Mouse (Mus musculus): Measurements from ENCODE around the gene Il12a.

Il12a gene

DNA sequence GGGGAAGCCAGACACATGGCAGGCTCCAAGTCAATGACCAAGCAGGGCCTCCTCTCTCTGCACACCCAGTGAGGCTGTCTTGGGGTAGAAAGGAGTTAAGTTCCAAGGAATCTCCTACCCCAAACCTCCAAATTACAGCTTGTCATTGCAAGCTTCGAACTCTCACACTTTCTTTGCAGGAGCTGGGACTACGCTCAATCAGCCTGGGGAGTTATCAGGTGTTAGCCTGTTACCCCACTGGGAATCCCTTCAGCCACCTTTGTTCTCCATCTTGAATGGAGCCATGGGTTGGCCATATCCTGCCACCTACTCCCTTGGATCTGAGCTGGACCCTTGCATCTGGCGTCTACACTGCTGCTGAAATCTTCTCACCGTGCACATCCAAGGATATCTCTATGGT lies at the start of gene Il12a:
Gene Il12a (plus strand): TSS at position 301 of the 400 bp plus-strand sequence.
- peaks cover 36% of the 10 kb centered on the region for H3K27me3 ChIP-seq (ENCODE audit: insufficient read depth, low read length)
- no peak for TF ChIP-seq POU5F1 (IDR thresholded peaks at IDR 0.05; ENCODE audit: borderline replicate concordance, low read length)
- TF ChIP-seq CTCF (conservative IDR thresholded peaks at IDR 0.05; ENCODE audit: low read length), result no peak
- no peak for TF ChIP-seq NANOG (IDR thresholded peaks at IDR 0.05; ENCODE audit: borderline replicate concordance, low read length)
- H3K4me3 ChIP-seq (replicated peaks; ENCODE audit: low read length), result no peak within 1 kb of the TSS
- H3K4me1 ChIP-seq (replicated peaks; ENCODE audit: low read depth, low read length), result peaks cover 12% of the 10 kb centered on the region
- H3K36me3 ChIP-seq (ENCODE audit: insufficient read depth, low read length), result no peaks in the 10 kb centered on the region
- H3K9me3 ChIP-seq (ENCODE audit: low read length), result no peaks in the 10 kb centered on the region

DNA sequence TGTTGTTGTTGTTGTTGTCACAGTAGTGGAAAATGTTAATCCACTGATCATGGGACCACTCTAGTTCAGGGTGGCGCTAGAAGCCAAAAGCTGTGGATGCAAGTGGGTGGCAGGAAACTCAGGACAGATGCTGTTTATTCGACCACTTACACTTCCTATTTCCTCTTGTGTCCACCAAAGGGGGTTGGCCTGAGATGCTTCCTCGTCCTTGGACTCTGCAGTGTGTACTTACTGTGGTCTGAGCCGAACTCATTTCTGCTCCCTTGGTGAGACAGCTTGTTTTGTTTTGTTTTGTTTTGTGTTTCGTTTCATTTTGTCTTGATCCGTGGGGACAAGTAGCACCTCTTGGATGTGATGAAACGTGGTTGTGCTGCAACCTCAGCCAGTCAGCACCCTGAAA lies 47.5 kb upstream of the Il12a start:
- TF ChIP-seq CTCF (conservative IDR thresholded peaks at IDR 0.05; ENCODE audit: low read length), result no peak
- TF ChIP-seq POU5F1 (IDR thresholded peaks at IDR 0.05; ENCODE audit: borderline replicate concordance, low read length), result no peak
- TF ChIP-seq NANOG (IDR thresholded peaks at IDR 0.05; ENCODE audit: borderline replicate concordance, low read length), result no peak

DNA sequence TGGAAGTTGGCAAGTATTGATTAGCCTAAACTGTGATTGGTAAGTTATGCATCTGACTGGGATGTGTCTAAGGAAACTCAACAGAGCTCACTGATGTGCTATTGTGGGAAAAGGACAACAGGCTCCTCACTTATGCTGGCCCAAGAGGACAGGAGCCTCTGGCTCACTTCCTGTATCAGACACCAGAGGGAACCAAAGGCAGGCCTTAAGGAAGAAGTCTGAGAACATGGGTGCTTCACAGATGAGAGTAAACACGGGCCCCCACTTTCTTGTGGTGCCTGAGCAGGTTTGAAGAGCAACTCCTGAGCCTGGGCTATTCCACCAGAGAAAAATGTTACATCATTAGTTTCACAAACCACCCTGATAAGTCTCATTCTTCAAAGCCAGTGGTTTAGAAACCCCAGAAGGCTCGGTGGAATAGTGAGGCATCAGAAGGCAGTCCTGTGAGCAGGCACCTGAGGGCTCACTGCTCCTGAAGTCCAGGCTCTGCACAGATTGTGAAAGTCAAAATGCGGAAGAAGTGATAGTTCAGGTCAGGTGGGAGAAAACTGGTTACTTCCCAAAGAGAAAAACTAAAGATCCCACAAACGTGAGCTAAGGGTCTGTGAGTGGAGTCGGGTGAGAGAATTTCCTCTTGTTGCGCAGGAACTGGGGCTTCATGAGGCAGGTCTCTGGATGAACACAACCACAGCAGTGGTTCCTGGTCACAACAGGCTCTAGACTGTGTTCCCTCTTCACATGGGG lies 43.9 kb upstream of the Il12a start:
- H3K4me1 ChIP-seq (replicated peaks; ENCODE audit: low read depth, low read length), result no peaks in the 10 kb centered on the region
- TF ChIP-seq NANOG (IDR thresholded peaks at IDR 0.05; ENCODE audit: borderline replicate concordance, low read length), result no peak
- TF ChIP-seq POU5F1 (IDR thresholded peaks at IDR 0.05; ENCODE audit: borderline replicate concordance, low read length), result no peak
- no peak for TF ChIP-seq CTCF (conservative IDR thresholded peaks at IDR 0.05; ENCODE audit: low read length)

More for the DNA sequence above, 47.5 kb upstream of the Il12a start:
- H3K9me3 ChIP-seq (ENCODE audit: low read length), result no peaks in the 10 kb centered on the region
- peaks cover 4% of the 10 kb centered on the region; the same call in 1 of the 2 replicates for H3K27me3 ChIP-seq (ENCODE audit: insufficient read depth, low read length)
- no peak overlapping the region for H3K4me3 ChIP-seq (replicated peaks; ENCODE audit: low read length)
- H3K36me3 ChIP-seq (ENCODE audit: insufficient read depth, low read length), result no peaks in the 10 kb centered on the region
- H3K4me1 ChIP-seq (replicated peaks; ENCODE audit: low read depth, low read length), result peaks cover 6% of the 10 kb centered on the region

DNA sequence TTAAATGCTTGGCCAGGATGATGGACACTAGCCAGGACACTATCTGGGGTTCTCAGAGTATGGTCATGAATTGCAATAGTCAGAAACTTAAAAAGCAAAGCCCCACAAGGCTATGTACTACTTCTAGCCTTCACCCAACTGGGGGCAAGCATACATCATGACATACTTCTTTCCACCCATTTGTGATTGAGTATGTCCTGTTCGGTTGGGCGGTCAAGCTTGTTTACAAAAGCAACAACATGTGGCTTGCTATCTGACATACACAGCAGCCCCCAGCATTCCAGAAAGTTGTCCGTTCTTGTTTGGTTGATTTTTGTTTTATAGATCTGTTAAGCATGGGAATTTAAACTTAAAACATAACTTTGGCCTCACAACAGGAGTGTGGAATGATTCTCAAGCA lies 43.2 kb upstream of the Il12a start:
- peaks cover 4% of the 10 kb centered on the region; the same call in 1 of the 2 replicates for H3K27me3 ChIP-seq (ENCODE audit: insufficient read depth, low read length)
- H3K36me3 ChIP-seq (ENCODE audit: insufficient read depth, low read length), result no peaks in the 10 kb centered on the region
- H3K9me3 ChIP-seq (ENCODE audit: low read length), result no peaks in the 10 kb centered on the region
- no peak overlapping the region for H3K4me3 ChIP-seq (replicated peaks; ENCODE audit: low read length)
- TF ChIP-seq POU5F1 (IDR thresholded peaks at IDR 0.05; ENCODE audit: borderline replicate concordance, low read length), result no peak
- no peak for TF ChIP-seq CTCF (conservative IDR thresholded peaks at IDR 0.05; ENCODE audit: low read length)
- no peak for TF ChIP-seq NANOG (IDR thresholded peaks at IDR 0.05; ENCODE audit: borderline replicate concordance, low read length)
- no peaks in the 10 kb centered on the region for H3K4me1 ChIP-seq (replicated peaks; ENCODE audit: low read depth, low read length)

More for the DNA sequence above, 43.9 kb upstream of the Il12a start:
- peaks cover 4% of the 10 kb centered on the region; the same call in 1 of the 2 replicates for H3K27me3 ChIP-seq (ENCODE audit: insufficient read depth, low read length)
- H3K36me3 ChIP-seq (ENCODE audit: insufficient read depth, low read length), result no peaks in the 10 kb centered on the region
- H3K9me3 ChIP-seq (ENCODE audit: low read length), result no peaks in the 10 kb centered on the region
- no peak overlapping the region for H3K4me3 ChIP-seq (replicated peaks; ENCODE audit: low read length)

DNA sequence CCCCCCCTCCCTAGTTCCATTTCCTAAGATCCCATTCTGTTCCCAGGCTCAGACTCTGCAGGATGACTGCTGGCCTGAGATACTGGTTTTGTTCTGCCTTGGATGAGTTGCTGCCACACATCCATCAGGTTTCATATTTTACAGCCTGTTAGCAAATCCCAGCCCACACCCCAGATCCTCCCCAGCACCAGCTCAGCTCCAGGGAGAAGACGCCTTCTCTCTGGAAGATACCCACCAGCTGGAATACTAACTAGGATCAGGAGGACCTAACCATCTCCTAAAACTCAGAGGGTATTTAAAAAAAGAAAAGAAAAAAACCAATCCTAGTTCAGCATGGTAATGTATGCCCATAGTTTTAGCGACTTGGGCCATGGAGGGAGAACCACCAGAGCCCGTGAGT lies 40.2 kb upstream of the Il12a start:
- Histone ChIP-seq H3K4me3 (replicated peaks; ENCODE audit: low read length) (no peak overlapping the region), H3K27me3 (ENCODE audit: insufficient read depth, low read length) (peaks cover 8% of the 10 kb centered on the region; the same call in 1 of the 2 replicates), H3K36me3 (ENCODE audit: insufficient read depth, low read length) (no peaks in the 10 kb centered on the region), H3K9me3 (ENCODE audit: low read length) (no peaks in the 10 kb centered on the region), H3K4me1 (replicated peaks; ENCODE audit: low read depth, low read length) (no peaks in the 10 kb centered on the region)
- no peak for TF ChIP-seq NANOG (IDR thresholded peaks at IDR 0.05; ENCODE audit: borderline replicate concordance, low read length)
- TF ChIP-seq POU5F1 (IDR thresholded peaks at IDR 0.05; ENCODE audit: borderline replicate concordance, low read length), result no peak
- no peak for TF ChIP-seq CTCF (conservative IDR thresholded peaks at IDR 0.05; ENCODE audit: low read length)

DNA sequence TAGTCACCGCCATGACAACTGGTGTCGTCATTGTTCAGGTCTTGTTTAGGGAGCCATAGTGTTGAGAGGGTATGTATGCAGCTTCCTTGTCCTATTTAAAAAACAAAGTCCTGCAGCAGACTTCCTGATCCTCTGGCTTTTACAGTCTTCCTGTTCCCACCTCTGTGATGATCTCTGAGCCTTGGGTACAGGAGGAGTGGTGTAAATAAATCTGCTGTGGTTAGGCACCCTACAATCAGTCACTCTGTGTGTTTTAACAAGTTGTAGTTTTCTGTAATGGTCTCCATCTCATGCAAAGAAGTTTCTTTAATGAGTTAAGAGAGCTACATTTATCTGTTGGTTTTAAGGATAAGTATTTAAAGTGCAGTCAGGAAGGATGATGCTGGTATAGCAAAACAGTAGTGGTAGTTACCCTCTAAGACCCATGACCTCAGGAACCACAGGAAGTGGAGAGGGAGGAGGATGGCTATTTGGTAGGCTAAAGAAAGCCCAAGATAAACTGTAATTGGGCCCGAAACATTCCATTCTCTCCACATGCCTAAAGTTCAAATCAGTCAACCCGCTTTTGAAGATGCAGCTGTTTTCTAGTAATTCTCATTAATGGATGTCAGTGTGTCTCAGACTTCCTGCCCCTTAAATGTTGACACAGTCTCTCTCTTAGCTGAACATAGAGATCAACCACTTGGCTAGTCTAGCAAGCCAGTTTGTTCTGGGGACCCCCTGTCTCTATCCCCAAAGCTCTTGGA lies 33.7 kb upstream of the Il12a start:
- Histone ChIP-seq H3K4me1 (replicated peaks; ENCODE audit: low read depth, low read length) (no peaks in the 10 kb centered on the region), H3K4me3 (replicated peaks; ENCODE audit: low read length) (no peak overlapping the region), H3K27me3 (ENCODE audit: insufficient read depth, low read length) (peaks cover 7% of the 10 kb centered on the region; the same call in 1 of the 2 replicates), H3K9me3 (ENCODE audit: low read length) (no peaks in the 10 kb centered on the region), H3K36me3 (ENCODE audit: insufficient read depth, low read length) (no peaks in the 10 kb centered on the region)
- TF ChIP-seq NANOG (IDR thresholded peaks at IDR 0.05; ENCODE audit: borderline replicate concordance, low read length) (no peak), CTCF (conservative IDR thresholded peaks at IDR 0.05; ENCODE audit: low read length) (no peak), POU5F1 (IDR thresholded peaks at IDR 0.05; ENCODE audit: borderline replicate concordance, low read length) (no peak)

DNA sequence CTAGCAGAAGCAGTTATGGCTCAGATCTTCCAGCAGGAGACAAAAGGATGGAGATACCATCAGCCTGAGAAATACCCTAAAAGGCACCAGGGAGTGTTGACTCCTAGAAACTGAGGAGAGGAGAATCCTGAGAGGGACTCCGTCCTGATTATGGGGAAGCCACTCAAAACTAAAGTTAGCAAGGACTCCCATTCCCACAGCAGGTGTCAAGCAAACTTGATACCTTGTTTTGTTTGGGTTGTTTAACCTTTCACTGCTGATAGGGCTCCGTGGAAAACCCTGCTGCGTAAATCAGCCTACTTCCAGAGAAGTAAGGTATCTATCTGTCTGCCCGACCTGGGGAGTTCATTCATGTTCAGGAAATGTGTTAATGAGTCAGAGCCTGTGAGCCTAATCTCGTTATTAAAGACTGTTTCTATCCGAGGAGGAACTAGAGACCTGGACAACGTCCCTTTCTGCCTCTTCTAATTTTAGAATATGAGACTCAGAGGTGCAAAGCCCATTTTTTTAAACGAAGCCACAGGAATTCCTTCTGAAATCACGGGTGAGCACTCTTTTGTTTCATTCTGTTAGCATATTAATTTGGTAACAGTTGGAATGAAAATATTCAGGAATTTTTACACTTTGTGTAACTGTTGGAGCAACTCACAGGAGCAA lies 32.7 kb upstream of the Il12a start:
- Histone ChIP-seq H3K4me1 (replicated peaks; ENCODE audit: low read depth, low read length) (no peaks in the 10 kb centered on the region), H3K9me3 (ENCODE audit: low read length) (no peaks in the 10 kb centered on the region), H3K36me3 (ENCODE audit: insufficient read depth, low read length) (no peaks in the 10 kb centered on the region), H3K4me3 (replicated peaks; ENCODE audit: low read length) (no peak overlapping the region), H3K27me3 (ENCODE audit: insufficient read depth, low read length) (peaks cover 13% of the 10 kb centered on the region; the same call in 1 of the 2 replicates)
- TF ChIP-seq CTCF (conservative IDR thresholded peaks at IDR 0.05; ENCODE audit: low read length), result no peak
- TF ChIP-seq POU5F1 (IDR thresholded peaks at IDR 0.05; ENCODE audit: borderline replicate concordance, low read length), result no peak
- TF ChIP-seq NANOG (IDR thresholded peaks at IDR 0.05; ENCODE audit: borderline replicate concordance, low read length), result no peak

DNA sequence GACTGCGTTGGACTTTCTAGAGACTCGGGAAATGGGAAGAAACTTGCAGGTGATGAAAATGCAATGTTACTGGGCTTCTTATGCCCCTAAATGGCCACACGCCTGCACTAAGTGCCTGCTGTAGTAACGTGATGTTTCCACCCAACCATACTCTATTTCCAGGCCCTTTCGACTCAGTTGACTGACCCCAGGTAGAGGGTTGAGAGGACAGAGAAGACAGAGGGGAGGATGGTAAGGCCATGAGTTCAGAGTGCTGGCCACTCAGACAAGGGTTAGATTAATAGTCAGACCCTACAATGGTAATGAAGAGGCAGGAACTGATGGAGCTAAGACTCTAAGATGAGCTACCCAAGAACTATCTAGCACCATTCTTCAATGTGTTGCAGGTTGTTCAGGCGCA lies 30.4 kb upstream of the Il12a start:
- Histone ChIP-seq H3K4me3 (replicated peaks; ENCODE audit: low read length) (no peak overlapping the region), H3K4me1 (replicated peaks; ENCODE audit: low read depth, low read length) (no peaks in the 10 kb centered on the region), H3K27me3 (ENCODE audit: insufficient read depth, low read length) (peaks cover 12% of the 10 kb centered on the region; the same call in 1 of the 2 replicates), H3K36me3 (ENCODE audit: insufficient read depth, low read length) (no peaks in the 10 kb centered on the region), H3K9me3 (ENCODE audit: low read length) (no peaks in the 10 kb centered on the region)
- TF ChIP-seq CTCF (conservative IDR thresholded peaks at IDR 0.05; ENCODE audit: low read length), result no peak
- TF ChIP-seq POU5F1 (IDR thresholded peaks at IDR 0.05; ENCODE audit: borderline replicate concordance, low read length), result no peak
- no peak for TF ChIP-seq NANOG (IDR thresholded peaks at IDR 0.05; ENCODE audit: borderline replicate concordance, low read length)
